Mouse (Mus musculus): ENCODE measurements around the gene Olfr1232.

- TF ChIP-seq CTCF (IDR thresholded peaks at IDR 0.05; ENCODE audit: borderline replicate concordance, insufficient read depth, low read depth, low read length): no peak
- TF ChIP-seq POLR2A (IDR thresholded peaks at IDR 0.05; ENCODE audit: borderline replicate concordance, insufficient read depth, low read length): no peak
Measured at GRCm38 (mm10) chr2:89342298-89342697, 12.8 kb upstream of the Olfr1232 start, which contains the start of gene Olfr1233.

All from cerebellum, adult 2 months (tissue).